Mouse (Mus musculus) thymus, postnatal 4 days (tissue): ENCODE results near the gene Ephx1.
"Not testable (repeated sequence)": the region's sequence is repeated elsewhere in the genome, so short reads cannot be mapped to it uniquely, and the experiment has no call there.

Experiments
- DNase-seq: peaks from one replicate; pipeline ENCODE4 v3.0.0; 2021

Gene Ephx1

DNA sequence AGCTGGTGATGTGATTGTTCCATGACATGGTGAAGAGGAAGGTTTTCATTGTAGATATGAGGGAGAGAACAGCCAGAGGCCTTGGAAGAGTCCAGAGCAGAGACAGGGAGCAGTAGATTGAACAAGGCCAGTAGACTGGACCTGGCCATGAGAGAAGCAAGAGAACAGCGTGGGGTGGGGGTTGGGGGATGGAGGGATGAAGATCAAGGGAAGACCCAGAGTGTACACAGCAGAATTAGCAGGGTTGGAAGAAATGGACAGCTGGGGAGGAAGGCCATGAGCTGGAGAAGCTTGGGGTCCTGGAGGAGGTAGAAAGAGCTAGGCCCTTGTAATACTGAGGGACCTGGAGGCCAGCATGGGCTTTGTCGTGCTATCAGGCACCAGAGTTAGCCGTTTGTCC is 8.3 kb downstream of the Ephx1 start:
- DNase-seq: no peak

DNA sequence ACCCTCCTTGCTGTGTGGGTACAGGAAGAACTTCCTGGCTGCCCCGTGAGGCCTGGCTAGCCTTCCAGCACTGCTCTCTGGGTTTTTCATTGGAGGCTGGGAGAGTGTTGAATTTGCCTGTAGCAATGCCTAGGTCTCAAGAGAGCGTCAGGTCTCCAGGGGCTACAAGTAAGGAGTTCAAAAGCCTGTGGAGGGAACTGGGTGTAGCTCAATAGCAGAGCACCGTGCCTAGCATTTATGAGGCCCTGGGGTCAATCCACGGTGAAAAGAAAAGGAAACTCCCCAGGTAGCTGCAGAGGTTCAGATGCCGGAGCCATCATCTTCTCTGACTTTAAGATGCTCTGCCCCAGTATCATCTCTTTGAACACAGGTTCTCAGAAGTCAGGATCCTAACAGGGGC is 9.1 kb downstream of the Ephx1 start:
- no peak for DNase-seq

DNA sequence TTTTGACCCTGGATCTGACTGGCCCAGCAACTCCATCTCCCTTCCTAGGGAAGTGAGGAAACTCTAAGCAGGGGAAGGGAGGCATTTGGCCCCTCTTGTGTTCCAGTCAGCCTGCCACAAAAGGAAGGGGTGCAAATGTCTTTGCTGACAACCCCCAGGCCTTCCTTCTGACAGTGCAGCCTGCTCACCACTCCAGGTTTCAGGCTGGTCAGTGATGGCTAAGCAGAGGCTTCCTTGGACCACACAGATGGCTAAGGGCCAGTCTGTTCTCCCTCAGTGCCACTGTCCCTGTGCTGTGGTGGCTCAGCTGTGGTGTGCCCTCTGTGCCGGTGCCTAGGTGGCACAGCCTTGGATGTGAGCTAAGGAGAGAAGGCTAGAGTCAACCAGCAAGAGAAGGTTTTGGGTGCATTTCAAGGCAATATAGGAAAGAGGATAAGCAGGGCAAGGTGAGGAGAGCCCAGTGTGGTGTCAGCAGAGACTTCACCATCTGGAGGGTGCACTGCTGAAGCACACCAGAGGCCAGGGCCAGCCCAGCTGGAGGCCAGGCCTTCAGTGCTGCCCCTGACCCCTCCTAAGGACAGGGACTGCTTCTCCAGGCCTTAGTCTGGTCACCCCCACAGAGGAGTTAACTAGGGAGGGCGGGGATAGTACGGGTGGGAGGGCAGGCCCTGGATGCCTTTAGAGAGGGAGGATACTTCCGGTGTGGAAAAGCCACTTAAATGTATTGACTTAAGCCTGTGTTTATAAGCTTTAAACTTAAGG is 10.4 kb downstream of the Ephx1 start:
- peak; percentile 5 for DNase-seq

DNA sequence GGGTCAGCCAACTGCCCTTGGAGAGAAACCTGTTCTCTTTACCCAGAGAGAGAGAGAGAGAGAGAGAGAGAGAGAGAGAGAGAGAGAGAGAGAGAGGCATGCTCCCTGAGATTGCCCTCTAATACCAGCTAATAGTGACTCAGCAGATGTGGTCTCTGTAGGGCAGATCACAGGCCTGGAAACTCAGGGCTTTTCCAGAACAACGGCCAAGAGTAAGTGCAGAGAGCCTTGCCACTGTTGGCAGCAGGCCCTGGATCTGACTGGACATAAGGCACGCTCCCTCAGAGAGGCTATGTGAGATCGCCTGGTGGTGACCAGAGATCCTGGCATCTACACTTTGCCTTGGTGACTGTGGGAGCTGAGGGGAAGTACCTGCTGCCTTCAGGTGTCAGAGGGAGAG is 10.9 kb downstream of the Ephx1 start:
- peak; percentile 4 for DNase-seq

DNA sequence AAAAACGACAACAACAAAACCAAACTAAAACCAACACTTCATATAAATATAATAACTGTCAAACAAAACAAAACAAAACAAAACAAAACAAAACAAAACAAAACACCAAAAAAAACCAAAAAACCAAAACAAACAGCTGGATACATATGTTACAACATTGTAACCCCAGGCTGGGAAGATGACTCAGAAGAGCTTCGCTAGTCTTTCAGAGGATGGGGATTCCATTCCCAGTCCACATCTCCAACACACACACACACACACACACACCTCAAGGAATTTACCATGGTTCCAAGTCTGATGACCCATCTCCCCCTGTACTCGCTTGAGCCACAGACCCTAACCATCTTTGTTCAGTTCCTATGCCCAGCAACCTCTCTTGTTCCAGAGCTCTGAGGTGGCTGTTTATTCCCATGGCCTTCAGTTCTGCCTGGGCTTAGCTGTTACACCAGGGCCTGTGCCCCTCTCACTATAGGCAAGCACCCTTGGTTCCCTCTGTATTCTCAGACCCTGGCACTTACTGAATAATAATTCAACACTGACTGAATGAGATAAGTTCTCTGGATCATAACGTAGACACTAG is 11.6 kb downstream of the Ephx1 start:
- peak; percentile 2 for DNase-seq

DNA sequence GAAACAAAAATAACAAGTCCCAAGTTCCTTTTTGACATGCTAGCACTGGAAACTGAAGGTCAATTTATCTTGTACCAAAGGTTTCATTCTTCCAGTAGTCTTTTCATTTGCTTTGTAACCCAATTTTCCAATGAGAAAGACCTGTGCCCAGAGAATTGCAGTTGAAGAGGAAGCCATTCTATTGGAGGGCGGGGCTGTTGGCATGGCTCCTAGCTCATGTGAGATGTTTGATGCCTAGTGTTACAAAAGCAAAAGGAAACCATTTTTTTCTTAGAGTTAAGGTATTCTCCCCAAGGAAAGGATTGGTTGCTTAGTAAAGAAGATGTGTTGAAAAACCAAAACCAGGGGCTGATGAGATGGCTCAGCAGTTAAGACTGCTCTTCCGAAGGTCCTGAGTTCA is 12.4 kb downstream of the Ephx1 start:
- DNase-seq: no peak

DNA sequence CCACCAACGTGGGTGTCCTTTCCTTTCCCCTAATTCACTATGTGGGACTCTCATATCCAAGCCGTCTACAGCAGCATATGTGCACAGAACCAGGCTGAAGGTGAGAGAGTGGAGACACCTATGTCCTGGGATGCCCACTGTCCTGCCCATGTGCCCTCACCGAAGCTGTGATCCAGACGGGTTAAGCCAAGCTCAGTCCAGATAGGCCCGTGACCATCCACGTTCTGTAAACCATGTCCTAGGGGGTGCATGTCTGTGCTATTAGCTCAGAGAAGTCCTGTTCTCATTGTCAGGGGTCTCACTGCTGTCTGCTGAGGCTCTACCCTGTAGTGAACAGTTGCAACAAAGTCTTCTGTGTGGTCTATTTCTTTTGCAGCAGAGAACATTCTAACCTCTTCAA is 12.9 kb downstream of the Ephx1 start:
- peak; percentile 1 for DNase-seq

DNA sequence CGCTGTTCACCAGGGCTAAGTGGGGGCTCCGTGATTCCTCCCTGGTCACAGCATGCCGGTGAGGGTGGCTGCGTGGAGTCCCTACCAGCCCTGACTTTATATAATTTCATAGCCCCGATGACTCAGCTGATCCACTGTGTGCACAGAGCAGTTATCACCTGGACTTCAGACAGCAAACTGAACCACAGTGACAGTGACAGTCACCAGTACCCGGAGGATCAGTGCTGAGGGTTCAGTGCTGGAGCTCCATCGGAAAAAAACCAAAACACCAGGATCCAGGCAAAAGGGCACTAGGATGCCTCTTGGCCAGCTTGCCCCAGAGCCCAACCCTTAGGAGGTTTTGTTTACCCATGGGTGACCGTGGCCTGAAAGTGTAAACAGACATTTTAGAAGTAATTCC is 15.4 kb downstream of the Ephx1 start:
- DNase-seq: no peak

DNA sequence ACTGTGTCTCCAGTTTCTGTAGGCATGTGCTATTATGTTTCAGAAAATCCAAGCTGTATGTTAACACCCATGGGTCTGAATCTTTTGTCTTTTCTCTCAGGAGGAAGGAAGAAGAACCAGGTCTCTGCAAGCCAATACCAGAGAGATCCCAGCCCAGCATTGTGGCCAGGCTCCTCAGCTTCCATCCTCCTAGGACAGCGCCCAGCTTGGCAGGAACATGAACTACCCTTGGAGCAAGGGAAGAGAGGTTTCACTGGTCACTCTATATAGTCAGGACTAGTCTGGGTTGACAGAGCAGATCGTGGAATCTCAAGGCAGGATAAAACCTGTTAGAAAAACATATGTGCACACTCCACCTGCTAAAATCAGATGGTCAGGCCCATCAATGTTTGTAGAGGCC is 16.9 kb downstream of the Ephx1 start:
- no peak for DNase-seq

DNA sequence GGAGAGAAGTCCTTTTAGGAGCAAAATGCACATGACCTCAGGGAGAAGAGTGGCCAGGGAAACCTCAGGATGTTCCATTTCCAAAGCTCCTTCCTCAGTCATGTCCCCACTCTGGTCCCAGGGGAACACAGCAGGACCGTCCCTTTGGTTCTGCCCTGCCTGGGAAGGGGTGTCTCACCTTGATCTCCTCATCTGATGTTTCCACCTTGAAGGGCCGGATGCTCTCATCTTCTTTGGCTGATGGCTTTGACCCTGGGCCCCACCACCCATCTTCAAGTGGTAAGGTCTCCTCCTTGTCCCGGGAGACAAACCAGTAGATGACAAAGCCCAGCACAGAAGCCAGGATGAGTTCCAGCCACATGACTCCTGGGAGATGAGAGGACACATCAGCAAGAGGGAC is 19.1 kb downstream of the Ephx1 start:
- DNase-seq: no peak

DNA sequence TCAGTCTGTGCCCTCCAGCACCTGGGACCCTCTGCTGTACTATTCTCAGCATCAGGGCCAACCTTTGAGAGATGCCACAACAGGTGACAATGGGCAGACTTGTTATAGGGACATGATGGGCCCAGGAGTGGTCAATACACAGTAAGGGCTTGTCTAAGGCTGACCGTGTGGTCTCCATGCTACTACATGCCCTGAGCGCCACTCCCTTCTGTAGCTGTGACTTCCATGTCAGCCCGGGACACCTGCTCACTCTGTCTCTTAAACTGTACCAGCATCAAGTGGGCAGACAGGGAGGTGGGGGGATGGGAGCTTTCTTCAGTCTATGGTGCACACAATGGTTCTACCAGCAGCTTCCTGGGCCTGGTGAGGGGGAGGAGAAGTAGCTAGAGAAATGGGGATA is 19.5 kb downstream of the Ephx1 start:
- no peak for DNase-seq

DNA sequence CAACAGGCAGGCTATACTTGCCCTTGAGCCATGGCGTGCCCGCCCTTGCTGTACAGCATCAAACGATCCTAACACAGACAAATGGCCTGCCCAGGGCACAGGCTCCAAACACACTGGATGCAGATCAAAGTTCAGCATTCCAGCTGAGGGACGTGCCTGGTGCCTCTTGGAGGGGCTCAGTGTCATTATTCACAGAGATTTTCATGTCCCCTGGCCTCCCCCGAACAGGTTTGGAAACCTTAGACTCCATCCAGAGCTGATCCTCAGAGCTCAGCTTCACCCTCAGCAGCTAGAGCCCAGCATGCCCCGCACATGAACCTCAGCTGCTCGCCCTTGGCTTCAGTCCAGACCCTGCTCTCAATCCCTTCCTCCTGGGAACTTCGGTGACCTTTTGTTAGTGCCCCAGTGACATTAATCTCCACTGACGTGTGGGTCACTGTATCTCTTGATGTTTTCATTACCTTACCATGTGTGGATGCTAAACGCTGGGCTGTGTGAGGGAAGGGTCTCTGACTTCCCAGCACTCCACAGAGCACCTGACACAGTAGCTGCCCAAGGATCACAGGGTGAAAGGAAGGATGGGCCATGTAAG is 20.1 kb downstream of the Ephx1 start:
- no peak for DNase-seq

DNA sequence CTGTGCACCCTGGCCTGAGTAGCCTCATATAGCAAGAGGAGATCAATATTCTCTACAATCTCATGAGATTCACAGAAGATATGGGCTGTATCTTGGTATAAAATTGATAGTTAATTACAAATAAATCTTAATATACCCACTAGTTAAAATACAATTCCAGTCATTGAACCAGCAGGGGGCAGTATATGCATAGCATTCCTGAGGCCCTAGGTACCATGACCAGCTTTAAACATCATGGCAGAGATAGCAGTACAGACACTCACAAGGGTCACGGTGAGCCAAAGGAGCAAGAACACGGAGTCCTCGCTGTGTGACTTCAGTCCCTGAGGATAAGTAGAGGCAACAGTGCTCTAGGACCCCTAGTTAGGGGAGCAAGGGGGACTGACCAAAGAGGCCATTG is 28.6 kb downstream of the Ephx1 start:
- peak; percentile 48 for DNase-seq

DNA sequence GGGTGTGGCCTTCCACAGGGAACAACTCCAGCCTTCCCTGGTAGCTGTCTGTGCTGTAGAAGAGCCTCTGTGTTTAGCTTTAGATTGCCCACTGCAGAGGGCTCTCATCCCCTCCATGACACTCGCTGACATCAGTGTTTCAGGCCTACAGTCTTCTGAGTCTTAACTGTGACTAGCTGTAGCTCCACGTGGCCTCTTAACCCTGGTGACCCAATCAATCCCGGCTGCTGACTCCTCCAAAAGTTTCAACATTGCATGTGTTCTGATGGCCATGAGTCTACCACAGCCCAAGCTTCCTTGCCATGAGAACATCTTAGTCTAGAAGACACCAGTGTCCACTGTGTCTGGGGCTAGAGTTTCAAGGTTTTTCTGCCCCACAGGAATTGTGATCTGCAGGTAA is 30.0 kb downstream of the Ephx1 start:
- DNase-seq: no peak

DNA sequence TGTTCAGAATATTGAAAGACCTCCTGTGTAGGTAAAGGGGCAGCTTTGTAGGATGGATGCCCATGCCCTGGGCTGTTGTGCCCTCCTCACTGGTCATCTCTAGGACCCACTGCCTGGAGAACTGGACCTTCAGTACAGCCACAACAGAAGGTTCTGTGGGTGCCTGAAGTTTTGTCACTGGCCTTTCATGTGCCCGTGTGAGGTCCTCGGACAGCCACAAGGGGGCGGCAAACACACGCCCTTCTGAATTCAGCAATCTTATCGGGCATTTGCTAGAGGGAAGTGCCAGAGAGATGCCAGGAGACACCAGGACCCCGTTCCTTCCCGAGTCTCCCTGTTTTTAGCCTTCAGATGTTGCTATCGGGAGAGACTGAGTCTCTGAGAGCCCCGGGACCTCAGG is 32.9 kb downstream of the Ephx1 start:
- peak; percentile 89 for DNase-seq

DNA sequence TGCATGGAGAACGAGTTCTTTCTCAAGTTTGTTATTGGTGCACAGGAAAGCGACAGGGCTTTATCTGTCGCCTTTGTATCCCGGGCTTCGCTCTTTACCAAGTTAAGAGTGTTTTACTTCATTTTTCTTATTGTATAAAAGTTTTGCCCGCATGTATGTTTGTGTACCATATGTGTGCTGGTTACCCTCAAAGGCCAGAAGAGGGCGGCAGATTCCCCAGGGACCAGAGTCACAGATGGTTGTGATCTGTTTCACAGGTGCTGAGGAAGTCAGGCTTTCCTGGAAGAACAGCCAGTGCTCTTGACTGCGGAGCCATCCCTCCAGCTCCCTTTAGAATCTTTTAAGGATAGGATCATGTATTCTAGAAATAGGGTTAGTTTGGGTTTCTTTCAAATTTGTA is 34.0 kb downstream of the Ephx1 start:
- peak; percentile 19 for DNase-seq

DNA sequence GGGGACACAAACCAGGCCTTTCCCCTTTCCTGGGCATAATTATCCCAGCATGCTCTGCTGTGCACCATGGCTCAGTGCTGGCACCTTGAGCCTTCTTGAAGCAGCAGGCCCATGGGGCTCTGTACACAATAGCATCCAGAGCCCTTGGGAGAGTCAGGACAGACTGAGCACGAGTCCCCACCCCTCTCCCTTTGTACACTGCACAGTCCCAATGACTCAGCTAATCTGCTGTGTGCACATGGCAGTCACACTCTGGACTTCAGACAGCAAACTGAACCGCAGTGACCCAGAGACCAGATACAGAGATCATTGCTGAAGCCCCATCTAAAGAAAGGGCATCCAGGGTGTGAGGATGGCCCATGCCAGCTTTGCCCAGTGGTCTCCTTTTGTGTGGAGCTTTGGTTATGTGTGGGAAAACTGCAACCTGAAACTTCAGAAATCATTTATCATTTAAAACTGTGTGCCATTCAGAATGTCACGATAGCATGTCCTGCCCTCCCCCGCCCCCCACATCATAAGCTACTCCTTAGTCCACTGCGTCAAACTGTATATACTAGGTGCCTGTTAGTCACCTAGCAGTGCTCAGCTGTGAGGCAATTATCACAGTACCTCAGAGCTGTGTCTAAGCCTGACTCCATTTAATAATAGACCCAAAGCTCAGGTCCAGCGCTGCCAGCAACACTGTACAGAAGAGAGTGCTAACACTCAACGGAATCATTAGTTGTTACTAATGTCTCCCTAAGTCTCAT is 39.2 kb downstream of the Ephx1 start:
- not testable (repeated sequence) for DNase-seq

DNA sequence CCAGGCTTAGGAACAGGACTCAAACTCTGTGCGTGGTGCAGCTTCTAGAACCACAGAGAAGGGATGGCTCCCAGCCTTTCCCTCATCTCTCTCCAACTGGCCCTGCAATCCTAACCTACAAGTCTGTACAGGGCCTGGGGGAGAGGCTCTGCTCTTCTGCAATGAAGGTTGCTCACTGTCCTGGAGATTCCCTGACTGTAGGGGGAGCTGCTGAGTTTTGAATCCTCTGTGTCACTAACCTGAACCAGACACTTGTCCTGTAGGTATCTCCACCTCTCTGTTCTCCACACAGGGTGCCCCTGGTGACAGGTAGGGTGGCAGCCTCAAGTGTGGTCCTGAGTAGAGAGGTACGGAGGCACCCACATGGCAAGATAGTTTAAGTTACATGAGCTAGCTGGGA is 40.2 kb downstream of the Ephx1 start:
- DNase-seq: peak; percentile 49

DNA sequence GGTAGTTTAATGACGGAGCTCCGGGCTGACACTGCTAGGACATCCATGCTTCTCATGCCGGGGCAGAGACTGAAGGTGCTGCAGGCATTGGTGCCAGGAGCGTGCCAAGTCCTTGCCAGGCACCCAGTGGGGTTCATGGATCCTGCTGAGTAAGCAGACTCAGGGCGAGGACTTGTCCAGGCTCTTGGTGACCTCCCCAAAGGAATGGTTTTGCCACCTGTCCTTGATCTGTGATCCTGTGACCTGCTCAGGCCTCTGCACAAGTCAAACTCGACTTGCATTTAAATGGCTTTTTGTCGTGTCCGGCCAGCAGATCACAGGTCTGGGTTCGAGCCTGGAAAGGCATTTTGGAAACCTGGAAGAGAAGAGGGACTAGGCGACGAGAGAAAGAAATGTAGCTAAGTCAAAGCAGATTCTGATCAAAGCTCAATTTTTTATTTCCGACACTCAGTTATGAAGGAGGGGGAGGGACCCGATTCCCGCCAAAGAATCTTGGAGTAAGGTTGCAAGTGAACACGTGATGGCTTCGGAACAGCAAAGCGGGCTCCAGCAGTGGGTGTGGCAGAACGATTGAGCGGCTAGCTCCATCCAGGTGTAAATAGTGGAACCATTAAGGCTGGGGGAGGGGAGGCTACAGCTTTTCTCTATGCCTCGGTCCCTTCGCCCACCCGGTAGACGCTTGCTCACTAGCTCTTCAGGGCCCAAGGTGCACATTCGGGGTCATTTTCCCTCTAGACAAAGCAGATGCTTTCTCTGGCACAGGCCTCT is 41.0 kb downstream of the Ephx1 start:
- DNase-seq: no peak

DNA sequence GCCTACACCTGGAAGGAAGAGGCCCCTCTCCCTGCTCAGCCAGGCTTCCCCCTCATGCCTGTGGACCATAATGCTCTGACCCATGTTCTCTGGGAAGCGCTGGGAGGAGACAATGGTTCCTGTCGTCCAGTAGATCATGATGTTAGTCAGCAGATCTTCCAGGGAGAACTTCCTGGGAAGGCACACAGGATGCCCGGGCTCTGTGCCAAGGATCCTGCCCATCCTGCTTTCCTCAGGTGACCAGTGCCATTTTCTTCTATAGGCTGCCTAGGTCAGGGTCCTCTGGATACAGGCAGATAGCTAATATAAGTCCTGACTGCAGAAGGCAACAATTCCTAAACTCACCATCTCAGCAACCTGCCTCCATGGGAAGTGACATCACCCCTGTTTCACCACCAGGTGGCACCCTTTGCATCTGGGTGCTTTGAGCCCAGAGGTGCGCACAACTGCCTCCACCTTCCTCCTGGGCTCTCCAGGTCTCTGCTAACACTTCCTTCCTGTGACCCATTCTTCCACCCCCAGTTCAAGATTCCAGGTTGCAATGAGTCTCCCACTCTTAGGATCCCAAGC is 44.5 kb downstream of the Ephx1 start:
- peak; percentile 80 for DNase-seq

DNA sequence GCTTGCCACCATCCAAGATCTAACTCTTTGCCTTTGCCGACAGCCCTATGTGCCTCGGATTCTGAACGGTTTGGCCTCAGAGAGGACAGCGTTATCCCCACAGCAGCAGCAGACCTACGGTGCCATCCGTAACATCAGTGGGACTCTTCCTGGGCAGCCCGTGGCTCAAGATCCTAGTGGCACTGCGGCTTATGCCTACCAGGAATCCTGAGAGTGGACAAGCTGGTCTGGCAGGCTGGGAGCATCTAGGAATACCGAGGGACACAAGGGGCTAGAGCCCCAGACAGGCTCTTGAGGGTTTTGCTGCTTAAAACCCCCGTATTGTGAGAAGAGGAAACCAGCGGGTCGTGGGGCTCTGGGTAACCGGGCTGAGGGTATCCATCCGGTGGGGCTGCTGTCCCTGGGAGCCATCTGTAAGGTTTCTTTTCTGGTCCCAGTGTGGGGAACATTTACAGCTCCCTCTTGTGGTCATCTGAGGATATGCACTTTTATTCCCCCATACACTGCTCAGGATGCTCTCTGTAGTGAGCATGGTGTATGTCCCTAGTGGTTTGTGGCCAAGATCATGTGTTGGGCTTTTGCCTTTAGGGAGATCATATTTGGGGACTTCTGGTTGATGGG is 46.5 kb downstream of the Ephx1 start:
- peak; percentile 56 for DNase-seq

DNA sequence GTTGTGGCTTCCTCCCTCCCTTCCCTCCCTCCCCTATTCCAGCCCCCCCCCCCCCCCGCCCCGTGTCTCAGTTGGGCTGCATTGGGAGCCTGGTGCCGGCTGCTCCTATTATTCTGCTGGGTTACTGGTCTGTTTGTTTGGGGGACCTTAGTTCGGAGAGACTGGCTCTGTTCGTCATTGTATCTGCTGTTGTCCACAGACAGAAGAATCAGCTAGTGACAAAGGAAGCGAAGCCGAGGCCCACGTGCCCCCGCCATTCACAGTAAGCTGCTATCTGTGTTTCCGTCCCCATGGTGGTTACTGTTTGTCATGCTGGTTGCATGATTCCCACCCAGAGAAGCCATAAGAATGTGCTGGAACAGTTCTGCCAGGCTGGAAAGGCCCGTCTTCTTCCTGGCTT is 47.8 kb downstream of the Ephx1 start:
- no peak for DNase-seq
